Mouse (Mus musculus): Measurements from ENCODE around the gene Sugp1. TPM values are rescaled to one million over a fixed set of nuclear protein-coding genes. Genes with fewer than 3 reads are reported as not detected.

Sugp1 gene
- 21.3 and 25.4 TPM in 2 replicates for polyA plus RNA-seq (2012; rRNA removed)
- polyA plus RNA-seq (2014; fragmentation: Nextera tagmentation; extraction: Ambion mirVana): 32.6 and 34.4 TPM in 2 replicates

GRCm38 (mm10) chr8:70042583-70043455 is at the start of gene Sugp1, which contains the start of gene Mau2:
Gene Sugp1 (plus strand): TSS chr8:70042813.
Gene Mau2 (minus strand): TSS chr8:70042734.
- H3K9me3 ChIP-seq (ENCODE audit: control insufficient read depth, low read length): no peaks in the 10 kb centered on the region
- H3K9ac ChIP-seq (ENCODE audit: low read depth, low read length, severe bottlenecking): peak within 1 kb of the TSS; percentile 96
- no peaks in the 10 kb centered on the region for H3K27me3 ChIP-seq (ENCODE audit: control insufficient read depth, insufficient read depth, low read length)
- H3K4me3 ChIP-seq (replicated peaks; ENCODE audit: low read length): peak within 1 kb of the TSS; percentile 100
- H3K4me1 ChIP-seq (ENCODE audit: control insufficient read depth, insufficient read depth, low read length): peaks cover 19% of the 10 kb centered on the region
- peak; percentile 95; the same call in 1 of the 2 replicates for TF ChIP-seq POLR2A (IDR thresholded peaks at IDR 0.05; ENCODE audit: borderline replicate concordance, extremely low read depth, insufficient read depth, insufficient read length)
- H3K27ac ChIP-seq (replicated peaks; ENCODE audit: low read depth, low read length): peak within 1 kb of the TSS; percentile 80
- no peaks in the 10 kb centered on the region for H3K36me3 ChIP-seq (ENCODE audit: control insufficient read depth, insufficient read depth, low read length)
- ATAC-seq (ENCODE audit: low FRiP score, low read depth) (peak; percentile 99), DNase-seq (ENCODE audit: low spot score) (peak; percentile 96)
- peak within 1 kb of the TSS; percentile 91 for H3K4me2 ChIP-seq (replicated peaks; ENCODE audit: low read depth, low read length, severe bottlenecking)
- under 1% methylated on average over 59 of the region's 65 CpGs for WGBS

DNA sequence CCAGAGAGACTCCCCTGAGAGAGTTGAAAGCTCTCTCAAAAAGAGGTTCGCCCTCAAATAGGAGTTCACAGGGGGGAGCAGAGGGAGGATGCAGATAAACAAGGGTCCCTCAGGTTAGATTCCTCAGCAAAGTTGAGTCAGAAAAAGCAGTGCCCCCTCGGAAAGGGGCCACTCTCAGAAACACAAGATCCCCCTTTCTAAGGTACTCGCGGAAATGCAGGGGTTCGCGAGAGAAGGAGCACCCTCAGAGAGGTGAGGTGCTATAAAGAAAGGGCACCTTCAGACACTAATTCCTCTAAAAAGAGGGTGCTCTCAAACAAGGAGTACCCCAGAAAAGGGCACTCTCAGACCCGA is 47.2 kb upstream of the Sugp1 start:
- no peak for TF ChIP-seq POLR2A (IDR thresholded peaks at IDR 0.05; ENCODE audit: borderline replicate concordance, extremely low read depth, insufficient read depth, insufficient read length)
- Histone ChIP-seq H3K9me3 (ENCODE audit: control insufficient read depth, low read length) (no peaks in the 10 kb centered on the region), H3K9ac (ENCODE audit: low read depth, low read length, severe bottlenecking) (peak overlapping the region; percentile 76), H3K4me2 (replicated peaks; ENCODE audit: low read depth, low read length, severe bottlenecking) (peak overlapping the region; percentile 81), H3K27me3 (ENCODE audit: control insufficient read depth, insufficient read depth, low read length) (no peaks in the 10 kb centered on the region), H3K36me3 (ENCODE audit: control insufficient read depth, insufficient read depth, low read length) (no peaks in the 10 kb centered on the region), H3K4me1 (ENCODE audit: control insufficient read depth, insufficient read depth, low read length) (peaks cover 8% of the 10 kb centered on the region), H3K27ac (replicated peaks; ENCODE audit: low read depth, low read length) (peak overlapping the region; percentile 78; the same call in 1 of the 2 replicates), H3K4me3 (replicated peaks; ENCODE audit: low read length) (peak overlapping the region; percentile 94)
- no peak for DNase-seq (ENCODE audit: low spot score)
- ATAC-seq (ENCODE audit: low FRiP score, low read depth): no peak
- 0% methylated on average over 7 of the region's 7 CpGs for WGBS

- Histone ChIP-seq H3K36me3 (ENCODE audit: control insufficient read depth, insufficient read depth, low read length) (no peaks in the 10 kb centered on the region), H3K27me3 (ENCODE audit: control insufficient read depth, insufficient read depth, low read length) (no peaks in the 10 kb centered on the region), H3K4me2 (replicated peaks; ENCODE audit: low read depth, low read length, severe bottlenecking) (peak within 1 kb of the TSS; percentile 81), H3K9me3 (ENCODE audit: control insufficient read depth, low read length) (no peaks in the 10 kb centered on the region), H3K4me3 (replicated peaks; ENCODE audit: low read length) (peak within 1 kb of the TSS; percentile 94), H3K4me1 (ENCODE audit: control insufficient read depth, insufficient read depth, low read length) (peaks cover 8% of the 10 kb centered on the region), H3K9ac (ENCODE audit: low read depth, low read length, severe bottlenecking) (peak within 1 kb of the TSS; percentile 76), H3K27ac (replicated peaks; ENCODE audit: low read depth, low read length) (peak within 1 kb of the TSS; percentile 78)
- peak; percentile 99 for ATAC-seq (ENCODE audit: low FRiP score, low read depth)
- WGBS: 0% methylated on average over 74 of the region's 87 CpGs
- peak; percentile 99 for DNase-seq (ENCODE audit: low spot score)
- no peak for TF ChIP-seq POLR2A (IDR thresholded peaks at IDR 0.05; ENCODE audit: borderline replicate concordance, extremely low read depth, insufficient read depth, insufficient read length)
Measured at GRCm38 (mm10) chr8:69995776-69996588, 46.6 kb upstream of the Sugp1 start, which contains the start of gene Gatad2a. Gene Gatad2a (minus strand): TSS chr8:69996384.

DNA sequence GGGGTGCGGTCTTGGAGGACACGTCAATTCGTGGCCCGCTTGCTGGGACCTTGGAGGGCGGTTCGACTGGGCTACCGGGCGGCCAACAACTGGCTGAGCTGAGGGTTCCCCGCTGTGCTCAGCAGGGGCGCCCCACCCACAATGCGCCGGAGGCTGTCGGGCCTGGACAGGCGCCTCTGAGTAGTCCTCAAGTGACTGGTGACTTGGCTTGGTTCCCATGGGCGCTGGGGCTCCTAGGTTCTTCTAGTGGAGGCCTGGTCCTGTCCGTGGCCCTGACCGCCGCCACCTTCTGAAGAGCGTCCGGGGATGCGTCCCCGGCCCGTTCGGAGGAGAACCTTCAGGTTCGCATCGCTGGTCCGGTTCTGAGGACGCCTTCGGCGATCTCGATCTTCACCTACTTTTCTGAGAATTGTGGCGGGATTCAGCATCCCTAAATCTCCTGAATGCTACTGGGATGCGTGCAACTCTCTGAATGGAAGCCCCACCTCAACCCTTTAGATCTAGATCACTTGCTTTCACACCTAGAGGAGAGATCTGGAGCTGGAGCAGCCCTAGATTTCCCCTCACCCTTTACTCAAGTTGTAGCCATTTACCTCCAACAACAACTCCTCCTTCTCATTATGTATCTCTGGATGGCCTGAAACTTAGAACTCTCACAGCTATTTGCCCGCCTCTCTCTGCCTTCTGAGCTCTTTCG is 45.9 kb upstream of the Sugp1 start:
- Histone ChIP-seq H3K36me3 (ENCODE audit: control insufficient read depth, insufficient read depth, low read length) (no peaks in the 10 kb centered on the region), H3K9me3 (ENCODE audit: control insufficient read depth, low read length) (no peaks in the 10 kb centered on the region), H3K27me3 (ENCODE audit: control insufficient read depth, insufficient read depth, low read length) (no peaks in the 10 kb centered on the region), H3K27ac (replicated peaks; ENCODE audit: low read depth, low read length) (peak overlapping the region; percentile 77), H3K4me2 (replicated peaks; ENCODE audit: low read depth, low read length, severe bottlenecking) (peak overlapping the region; percentile 60), H3K9ac (ENCODE audit: low read depth, low read length, severe bottlenecking) (peak overlapping the region; percentile 70), H3K4me3 (replicated peaks; ENCODE audit: low read length) (peak overlapping the region; percentile 94), H3K4me1 (ENCODE audit: control insufficient read depth, insufficient read depth, low read length) (peaks cover 8% of the 10 kb centered on the region)
- 0 out of 2 replicates have a peak, but pooled peaks have one; percentile 81 for TF ChIP-seq POLR2A (IDR thresholded peaks at IDR 0.05; ENCODE audit: borderline replicate concordance, extremely low read depth, insufficient read depth, insufficient read length)
- ATAC-seq (ENCODE audit: low FRiP score, low read depth) (no peak), DNase-seq (ENCODE audit: low spot score) (no peak)
- WGBS: 2% methylated on average over 31 of the region's 35 CpGs

All from limb, embryonic 14.5 days (tissue).